Comparison of ENCODE assay signal across 11 mouse cellular contexts in the genomic region with DNA sequence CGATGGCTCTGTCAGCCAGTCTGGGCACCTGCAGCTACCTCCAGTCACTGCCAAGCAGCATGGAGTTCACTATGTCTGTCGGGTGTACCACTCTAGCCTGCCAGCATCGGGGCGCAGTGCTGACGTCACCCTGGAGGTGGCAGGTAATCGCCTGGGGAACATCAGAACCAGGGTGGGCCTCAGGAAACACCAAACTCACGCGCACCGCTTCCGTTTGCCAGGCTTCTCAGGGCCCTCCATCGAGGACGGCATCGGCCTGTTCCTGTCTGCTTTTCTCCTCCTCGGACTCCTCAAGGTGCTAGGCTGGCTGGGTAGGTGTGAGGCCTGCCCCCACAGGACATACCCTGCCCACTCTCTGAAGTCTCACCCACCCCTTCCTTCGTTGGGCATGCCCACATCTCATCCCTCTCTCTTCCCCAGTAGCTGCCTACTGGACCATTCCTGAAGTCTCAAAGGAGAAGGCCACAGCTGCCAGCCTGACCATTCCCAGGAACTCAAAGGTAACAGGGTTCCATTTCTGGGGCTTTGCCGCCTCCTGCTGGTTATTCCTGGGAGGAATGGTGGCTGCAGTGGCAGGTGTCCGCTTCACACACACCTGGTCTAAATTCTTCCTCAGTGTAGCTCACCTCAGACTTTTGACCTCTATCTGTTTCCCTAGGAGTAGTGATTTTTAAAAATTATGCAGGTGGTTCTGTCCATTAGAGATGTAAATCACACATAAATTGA. TPM values are rescaled to one million over a fixed set of nuclear protein-coding genes. Genes with fewer than 3 reads are reported as not detected.
DNase-seq lines count a peak whose midpoint lies in the region; ATAC-seq and TF ChIP-seq lines count a peak whose summit lies in the region.
"Had no signal": no experiment of that assay in that cellular context is flagged by ENCODE, and none has a peak within 500 bp of the region (broad histone marks: within the 10 kb centered on the region; RNA-seq: fewer than 3 reads in every experiment).

No protein-coding gene starts in this region.

- in situ Hi-C loops in ES-E14 (cut with MboI; ENCODE audit: low sequenced_read_pairs in 2 of 2, unreplicated experiment in 2 of 2), result no loop called here

- TF ChIP-seq CTCF in heart, adult 2 months (IDR thresholded peaks at IDR 0.05), result peak; percentile 50
- TF ChIP-seq CTCF in lung, postnatal 0 days (IDR thresholded peaks at IDR 0.05), result peak; percentile 60

- no peak overlapping the region for H3K4me3 ChIP-seq in heart, adult 2 months
- no peak overlapping the region for H3K4me3 ChIP-seq in heart, embryonic 12.5 days
- no peak overlapping the region for H3K4me3 ChIP-seq in lung, postnatal 0 days (ENCODE audit: low read depth, low read length)
- peak overlapping the region in 1 of 2 experiments; percentile 12; a peak in 1 of 4 replicates for H3K4me3 ChIP-seq in ES-E14 (ENCODE audit: insufficient read depth in 1 of 2, low read depth in 1 of 2, low read length in 2 of 2, poor library complexity in 1 of 2, severe bottlenecking in 1 of 2)
- H3K4me3 ChIP-seq: embryonic facial prominence, embryonic 13.5 days; hindbrain, embryonic 13.5 days had no signal

- no peaks in the 10 kb centered on the region for H3K9me3 ChIP-seq in heart, embryonic 12.5 days (replicated peaks)
- H3K9me3 ChIP-seq in lung, postnatal 0 days (ENCODE audit: low read length), result no peaks in the 10 kb centered on the region
- no peaks in the 10 kb centered on the region for H3K9me3 ChIP-seq in ES-E14 (ENCODE audit: control insufficient read depth, insufficient read depth, low read depth, low read length)
- H3K9me3 ChIP-seq: embryonic facial prominence, embryonic 13.5 days; hindbrain, embryonic 13.5 days had no signal

- TF ChIP-seq EP300 in heart, adult 2 months (IDR thresholded peaks at IDR 0.05; ENCODE audit: insufficient read depth, low read depth, low read length), result no peak
- TF ChIP-seq EP300 in lung, postnatal 0 days (IDR thresholded peaks at IDR 0.05), result no peak

- intact Hi-C loops in heart, adult 2 months (cut with DNase I), result loop anchor here (10.0 kb wide), 1 partner anchor 668 kb away; a partner anchor contains a TSS

- TF ChIP-seq POLR2A in heart, adult 2 months (IDR thresholded peaks at IDR 0.05; ENCODE audit: insufficient read depth, low read depth, low read length), result no peak

- H3K27ac ChIP-seq in heart, adult 2 months, result no peak overlapping the region
- H3K27ac ChIP-seq in heart, embryonic 12.5 days (ENCODE audit: poor library complexity, severe bottlenecking), result no peak overlapping the region
- no peak overlapping the region for H3K27ac ChIP-seq in lung, postnatal 0 days (ENCODE audit: low read length)
- H3K27ac ChIP-seq in ES-E14 (ENCODE audit: insufficient read depth, low read depth, low read length, poor library complexity, severe bottlenecking), result no peak overlapping the region
- H3K27ac ChIP-seq: embryonic facial prominence, embryonic 13.5 days; hindbrain, embryonic 13.5 days had no signal

- H3K9ac ChIP-seq in heart, adult 2 months (ENCODE audit: low read depth, low read length), result no peak overlapping the region
- no peak overlapping the region for H3K9ac ChIP-seq in heart, embryonic 12.5 days
- H3K9ac ChIP-seq in lung, postnatal 0 days (replicated peaks; ENCODE audit: low read depth), result no peak overlapping the region
- 0 out of 2 replicates have a peak overlapping the region, but pooled peaks have one; percentile 33 for H3K9ac ChIP-seq in ES-E14 (ENCODE audit: insufficient read depth, low read depth, low read length, poor library complexity, severe bottlenecking)
- H3K9ac ChIP-seq: embryonic facial prominence, embryonic 13.5 days; hindbrain, embryonic 13.5 days had no signal

- ATAC-seq in heart, embryonic 12.5 days (ENCODE audit: insufficient number of reproducible peaks, low FRiP score), result no peak
- ATAC-seq in lung, postnatal 0 days, result no peak

- H3K4me2 ChIP-seq in heart, embryonic 12.5 days, result no peak overlapping the region
- no peak overlapping the region for H3K4me2 ChIP-seq in lung, postnatal 0 days (replicated peaks; ENCODE audit: low read depth, low read length)
- H3K4me2 ChIP-seq: embryonic facial prominence, embryonic 13.5 days; hindbrain, embryonic 13.5 days had no signal

- no peaks in the 10 kb centered on the region; the same call in 1 of the 2 replicates for H3K36me3 ChIP-seq in heart, adult 2 months (ENCODE audit: control insufficient read depth, insufficient read depth, low read length)
- H3K36me3 ChIP-seq in heart, embryonic 12.5 days, result peaks cover 23% of the 10 kb centered on the region; the same call in 1 of the 2 replicates
- H3K36me3 ChIP-seq in lung, postnatal 0 days (ENCODE audit: insufficient read depth, low read length), result peaks cover 11% of the 10 kb centered on the region
- peaks cover 9% of the 10 kb centered on the region; the same call in 1 of the 2 replicates for H3K36me3 ChIP-seq in ES-E14 (ENCODE audit: control insufficient read depth, insufficient read depth, low read length, poor library complexity, severe bottlenecking)

- WGBS in heart, adult 2 months, result 76% methylated on average over 17 of the region's 17 CpGs
- WGBS in heart, embryonic 12.5 days, result 77% methylated on average over 17 of the region's 17 CpGs
- WGBS in lung, postnatal 0 days, result 70% methylated on average over 17 of the region's 17 CpGs

- peaks cover 3% of the 10 kb centered on the region; the same call in 1 of the 2 replicates for H3K79me2 ChIP-seq in heart, adult 2 months (replicated peaks; ENCODE audit: control insufficient read depth, insufficient read depth, low read length)

- H3K4me1 ChIP-seq in heart, adult 2 months (ENCODE audit: control insufficient read depth, insufficient read depth, low read length), result peaks cover 4% of the 10 kb centered on the region; the same call in 1 of the 2 replicates
- H3K4me1 ChIP-seq in heart, embryonic 12.5 days (replicated peaks), result peaks cover 19% of the 10 kb centered on the region
- peaks cover 5% of the 10 kb centered on the region; the same call in 1 of the 2 replicates for H3K4me1 ChIP-seq in lung, postnatal 0 days (ENCODE audit: insufficient read depth, low read depth, low read length)
- H3K4me1 ChIP-seq in ES-E14 (ENCODE audit: control insufficient read depth in 2 of 2, insufficient read depth in 2 of 2, low read length in 2 of 2, poor library complexity in 1 of 2), result peaks cover 0 to 14% of the 10 kb centered on the region in 2 experiments; a peak in 1 of 4 replicates

- no peaks in the 10 kb centered on the region for H3K27me3 ChIP-seq in heart, adult 2 months (ENCODE audit: control insufficient read depth, insufficient read depth, low read length)
- H3K27me3 ChIP-seq in heart, embryonic 12.5 days (replicated peaks), result no peaks in the 10 kb centered on the region
- H3K27me3 ChIP-seq in lung, postnatal 0 days (replicated peaks; ENCODE audit: insufficient read depth, low read length), result no peaks in the 10 kb centered on the region
- H3K27me3 ChIP-seq: embryonic facial prominence, embryonic 13.5 days; hindbrain, embryonic 13.5 days had no signal

- no peak for DNase-seq in heart, adult 2 months
- DNase-seq in lung, postnatal 0 days (ENCODE audit: low spot score), result no peak
- DNase-seq in lung, postnatal 10 days, result no peak
- no peak for DNase-seq in ES-E14 (ENCODE audit: low read depth, low spot score)
- DNase-seq in kidney, postnatal 4 days, result peak; percentile 70 to 73
- DNase-seq in adrenal gland, adult 18-20 months (ENCODE audit: low spot score in 2 of 2), result no peak
- DNase-seq in thymus, postnatal 10 days (ENCODE audit: low spot score in 2 of 2), result no peak
- DNase-seq: gastrocnemius, postnatal 10 days had no signal

TF ChIP-seq in ES-E14, 5 proteins besides CTCF, POLR2A, EP300 and RAD21 (continues in another document):
- TF ChIP-seq ZNF384 (IDR thresholded peaks at IDR 0.05; ENCODE audit: low read depth, low read length), result 0 out of 2 replicates have a peak, but pooled peaks have one; percentile 16
- no peak for TF ChIP-seq CHD2 (IDR thresholded peaks at IDR 0.05; ENCODE audit: low read depth, low read length)
- no peak for TF ChIP-seq MAFK (IDR thresholded peaks at IDR 0.05; ENCODE audit: insufficient read depth, low read depth, low read length)
- no peak for TF ChIP-seq HCFC1 (IDR thresholded peaks at IDR 0.05; ENCODE audit: borderline replicate concordance, insufficient read depth, low read length)

RNA-seq across cellular contexts. Expression of a gene that starts 3.0 kb away (rescaled TPM):
- total RNA-seq in heart, adult 2 months (2021), result 10 to 100 TPM; 33.2 to 36.0 TPM
- polyA plus RNA-seq in heart, adult 2 months (2012; rRNA removed), result 89.1 and 101 TPM in 2 replicates
- 46.3 and 48.4 TPM in 2 replicates for polyA plus RNA-seq in heart, embryonic 12.5 days (2016; fragmentation: Nextera tagmentation; extraction: Ambion mirVana)
- 39.0 and 45.2 TPM in 2 replicates for polyA plus RNA-seq in lung, postnatal 0 days (2015; fragmentation: Nextera tagmentation; extraction: Ambion mirVana)
- 65.8 and 129 TPM in 2 replicates for total RNA-seq in ES-E14 (2012; rRNA removed)
- 10 to 100 TPM; 42.8 to 46.3 TPM for total RNA-seq in adrenal gland, adult 18-20 months (2021)

RNA-seq across cellular contexts. Expression of a gene that starts 10.7 kb away (rescaled TPM):
- total RNA-seq in heart, adult 2 months (2021), result 10 to 100 TPM; 13.7 to 18.8 TPM
- polyA plus RNA-seq in heart, adult 2 months (2012; rRNA removed), result 24.6 and 26.8 TPM in 2 replicates
- polyA plus RNA-seq in heart, embryonic 12.5 days (2016; fragmentation: Nextera tagmentation; extraction: Ambion mirVana), result 17.0 and 17.7 TPM in 2 replicates
- polyA plus RNA-seq in lung, postnatal 0 days (2015; fragmentation: Nextera tagmentation; extraction: Ambion mirVana), result 16.6 and 17.0 TPM in 2 replicates
- 32.8 and 34.8 TPM in 2 replicates for total RNA-seq in ES-E14 (2012; rRNA removed)
- total RNA-seq in adrenal gland, adult 18-20 months (2021), result 10 to 100 TPM; 20.3 to 23.3 TPM

RNA-seq across cellular contexts. Expression of a gene that starts 10.7 kb away (rescaled TPM):
- total RNA-seq in heart, adult 2 months (2021), result 100 to 1,000 TPM in 1 of 2 experiments, 10 to 100 TPM in 1; 98.9 to 124 TPM
- polyA plus RNA-seq in heart, adult 2 months (2012; rRNA removed), result 62.5 and 75.7 TPM in 2 replicates
- 29.4 and 32.5 TPM in 2 replicates for polyA plus RNA-seq in heart, embryonic 12.5 days (2016; fragmentation: Nextera tagmentation; extraction: Ambion mirVana)
- polyA plus RNA-seq in lung, postnatal 0 days (2015; fragmentation: Nextera tagmentation; extraction: Ambion mirVana), result 102 and 113 TPM in 2 replicates
- 39.4 and 64.9 TPM in 2 replicates for total RNA-seq in ES-E14 (2012; rRNA removed)
- 100 to 1,000 TPM; 179 to 234 TPM for total RNA-seq in adrenal gland, adult 18-20 months (2021)

RNA-seq across cellular contexts. Expression of a gene that starts 13.8 kb away (rescaled TPM):
- 10 to 100 TPM; 77.7 to 81.0 TPM for total RNA-seq in heart, adult 2 months (2021)
- polyA plus RNA-seq in heart, adult 2 months (2012; rRNA removed), result 28.0 and 29.6 TPM in 2 replicates
- polyA plus RNA-seq in heart, embryonic 12.5 days (2016; fragmentation: Nextera tagmentation; extraction: Ambion mirVana), result 127 and 129 TPM in 2 replicates
- 99.7 and 103 TPM in 2 replicates for polyA plus RNA-seq in lung, postnatal 0 days (2015; fragmentation: Nextera tagmentation; extraction: Ambion mirVana)
- total RNA-seq in ES-E14 (2012; rRNA removed), result 175 and 201 TPM in 2 replicates
- total RNA-seq in adrenal gland, adult 18-20 months (2021), result 10 to 100 TPM; 79.6 to 90.7 TPM

RNA-seq across cellular contexts. Expression of a gene that starts 14.1 kb away (rescaled TPM):
- 10 to 100 TPM in 1 of 2 experiments, 1 to 10 TPM in 1; 8.8 to 10.0 TPM for total RNA-seq in heart, adult 2 months (2021)
- polyA plus RNA-seq in heart, adult 2 months (2012; rRNA removed), result 8.7 and 9.1 TPM in 2 replicates
- 25.3 and 26.5 TPM in 2 replicates for polyA plus RNA-seq in heart, embryonic 12.5 days (2016; fragmentation: Nextera tagmentation; extraction: Ambion mirVana)
- polyA plus RNA-seq in lung, postnatal 0 days (2015; fragmentation: Nextera tagmentation; extraction: Ambion mirVana), result 8.8 TPM in 2 replicates
- 65.6 and 78.2 TPM in 2 replicates for total RNA-seq in ES-E14 (2012; rRNA removed)
- total RNA-seq in adrenal gland, adult 18-20 months (2021), result 10 to 100 TPM; 29.2 to 35.7 TPM

Comparison
In these comparisons a context has a peak if more than half of its experiments do, and no peak if none do; other contexts are left out.
1. DNase-seq: peak in kidney, postnatal 4 days (2 of 2); none in heart, adult 2 months (0 of 2), lung, postnatal 0 days (single experiment), lung, postnatal 10 days (single experiment), ES-E14 (single experiment), adrenal gland, adult 18-20 months (0 of 2) and thymus, postnatal 10 days (0 of 2).